Mouse (Mus musculus) liver, postnatal 0 days (tissue): Measurements from ENCODE around the gene Syn3. TPM values are rescaled to one million over a fixed set of nuclear protein-coding genes. Genes with fewer than 3 reads are reported as not detected.
A peak's percentile ranks its signal among the peaks of the same experiment; 100 is the strongest.

ENCODE experiments used
- ATAC-seq: fragments of 200-750 bp; cut with Nextera tagmentation; 2 replicates; pipeline ENCODE4 v1.8.0; 2017; ENCODE audit warnings: mild to moderate bottlenecking, moderate library complexity
- DNase-seq: peaks from one replicate; pipeline ENCODE4 v3.0.0-alpha.2; 2016
- H3K27ac ChIP-seq: fragments of 300-500 bp; sonication (generic); 2 replicates; pipeline ENCODE4 v1.5.1; 2014; ENCODE audit warnings: antibody characterized with exemption, moderate library complexity, mild to moderate bottlenecking, low read depth
- H3K27me3 ChIP-seq: fragments of 300-500 bp; sonication (generic); 2 replicates; pipeline ENCODE4 v1.6.1; 2014; ENCODE audit warnings: low read length, control low read depth, mixed read lengths; ENCODE audit not compliant: insufficient read depth
- H3K36me3 ChIP-seq: fragments of 300-500 bp; sonication (generic); replicated peaks from 2 replicates; pipeline ENCODE4 v1.6.1; 2014; ENCODE audit warnings: mild to moderate bottlenecking, control low read depth, low read length, moderate library complexity, mixed read lengths; ENCODE audit not compliant: insufficient read depth
- H3K4me1 ChIP-seq: fragments of 300-500 bp; sonication (generic); 2 replicates; pipeline ENCODE4 v1.6.1; 2014; ENCODE audit warnings: antibody characterized with exemption, mild to moderate bottlenecking, control low read depth; ENCODE audit not compliant: insufficient read depth
- H3K4me2 ChIP-seq: fragments of 300-500 bp; sonication (generic); 2 replicates; pipeline ENCODE4 v1.6.1; 2014; ENCODE audit warnings: low read depth, mild to moderate bottlenecking, low read length, moderate library complexity, mixed read lengths
- H3K4me3 ChIP-seq: fragments of 300-500 bp; sonication (generic); 2 replicates; pipeline ENCODE4 v1.5.1; 2014; ENCODE audit warnings: low read depth, low read length
- H3K9ac ChIP-seq: fragments of 300-500 bp; sonication (generic); replicated peaks from 2 replicates; pipeline ENCODE4 v1.6.1; 2014; ENCODE audit warnings: mild to moderate bottlenecking, moderate library complexity
- H3K9me3 ChIP-seq: fragments of 300-500 bp; sonication (generic); 2 replicates; pipeline ENCODE4 v1.6.1; 2016; ENCODE audit warnings: mild to moderate bottlenecking, control low read depth, low read length, mixed read lengths
- CTCF ChIP-seq: sonication (generic); IDR thresholded peaks from 2 replicates; pipeline ENCODE4 v1.5.1; 2016; ENCODE audit warnings: antibody characterized with exemption, low read depth
- EP300 ChIP-seq: IDR thresholded peaks from 2 replicates; pipeline ENCODE4 v1.6.1; 2016; ENCODE audit warnings: antibody characterized with exemption, low read depth, mild to moderate bottlenecking
- WGBS: fragments of 180-500 bp; shearing (Covaris S2); extraction: QIAGEN DNeasy Blood & Tissue Kit; methylation state at CpG from one replicate; pipeline ENCODE4 v1.1.7; 2014; ENCODE audit not compliant: insufficient replicate concordance; 5-methylcytosine and 5-hydroxymethylcytosine counted together
- polyA plus RNA-seq: library from polyadenylated mRNA; unstranded; fragments of >200 nt; fragmentation: Nextera tagmentation; extraction: Ambion mirVana; gene quantifications from 2 replicates; pipeline ENCODE4 v1.2.1, GENCODE M21; 2015

Gene Syn3
- polyA plus RNA-seq, 1 experiment from 2014 or later = 0.25 TPM

DNA sequence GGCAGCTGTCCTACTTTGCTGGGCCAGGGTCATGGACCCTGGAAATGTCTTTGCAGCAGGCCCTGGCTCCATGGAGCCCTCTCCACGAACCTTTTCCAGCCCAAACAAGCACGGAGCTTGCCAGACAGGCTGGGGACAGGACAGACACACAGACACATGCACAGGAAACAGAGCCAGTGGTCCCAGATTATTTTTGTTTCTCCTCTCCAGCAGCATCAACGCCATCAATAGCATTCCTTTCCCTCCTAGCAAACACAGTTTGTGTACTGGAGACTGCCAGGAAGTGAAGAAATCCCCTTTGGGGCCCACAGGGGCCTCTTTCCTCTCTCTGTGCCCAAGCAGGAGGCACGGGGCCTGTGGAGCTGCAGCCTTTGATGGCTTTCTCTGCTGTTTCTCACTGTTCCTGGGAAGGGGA is 331.8 kb downstream of the Syn3 start:
- H3K27me3 ChIP-seq = no peaks in the 10 kb centered on the region
- 0% methylated on average over 4 of the region's 4 CpGs for WGBS
- no peak overlapping the region for H3K4me3 ChIP-seq
- DNase-seq (peak; percentile 36), ATAC-seq (peak; percentile 43; the same call in 1 of the 2 replicates)
- peaks cover 19% of the 10 kb centered on the region for H3K4me1 ChIP-seq
- TF ChIP-seq EP300 (no peak), CTCF (no peak)
- H3K4me2 ChIP-seq = peak overlapping the region; percentile 18; the same call in 1 of the 2 replicates
- no peak overlapping the region for H3K9ac ChIP-seq
- H3K27ac ChIP-seq = peak overlapping the region; percentile 30
- no peaks in the 10 kb centered on the region for H3K36me3 ChIP-seq
- no peaks in the 10 kb centered on the region for H3K9me3 ChIP-seq

GRCm38 (mm10) chr10:86164098-86164497 is 334.6 kb downstream of the Syn3 start:
- Histone ChIP-seq H3K9me3 (no peaks in the 10 kb centered on the region), H3K27ac (no peak overlapping the region), H3K9ac (no peak overlapping the region), H3K4me3 (no peak overlapping the region), H3K4me2 (no peak overlapping the region), H3K4me1 (peaks cover 24% of the 10 kb centered on the region), H3K36me3 (no peaks in the 10 kb centered on the region), H3K27me3 (no peaks in the 10 kb centered on the region)
- WGBS = 55% methylated on average over 3 of the region's 3 CpGs
- TF ChIP-seq EP300 (no peak), CTCF (no peak)
- no peak for DNase-seq
- peak; percentile 49; the same call in 1 of the 2 replicates for ATAC-seq

- H3K4me1 ChIP-seq = peaks cover 16% of the 10 kb centered on the region
- H3K27me3 ChIP-seq = no peaks in the 10 kb centered on the region
- TF ChIP-seq EP300 (peak; percentile 46; the same call in 1 of the 2 replicates), CTCF (no peak)
- no peak overlapping the region for H3K27ac ChIP-seq
- H3K36me3 ChIP-seq = no peaks in the 10 kb centered on the region
- H3K9me3 ChIP-seq = no peaks in the 10 kb centered on the region
- DNase-seq = no peak
- WGBS = 40% methylated on average over 6 of the region's 6 CpGs
- ATAC-seq = 0 out of 2 replicates have a peak, but pooled peaks have one; percentile 17
- H3K4me2 ChIP-seq = no peak overlapping the region
- no peak overlapping the region for H3K9ac ChIP-seq
- H3K4me3 ChIP-seq = no peak overlapping the region
Observed at GRCm38 (mm10) chr10:86161783-86162271, 336.9 kb downstream of the Syn3 start.

- TF ChIP-seq EP300 = no peak
- TF ChIP-seq CTCF = no peak
- peak; percentile 22 for DNase-seq
- WGBS = 36% methylated on average over 8 of the region's 8 CpGs
- Histone ChIP-seq H3K4me3 (no peak overlapping the region), H3K27me3 (no peaks in the 10 kb centered on the region), H3K27ac (0 out of 2 replicates have a peak overlapping the region, but pooled peaks have one; percentile 39), H3K4me2 (peak overlapping the region; percentile 22; the same call in 1 of the 2 replicates), H3K9me3 (no peaks in the 10 kb centered on the region), H3K9ac (no peak overlapping the region), H3K36me3 (no peaks in the 10 kb centered on the region), H3K4me1 (peaks cover 11% of the 10 kb centered on the region; the same call in 1 of the 2 replicates)
- no peak for ATAC-seq
Observed at GRCm38 (mm10) chr10:86158198-86158899, 340.3 kb downstream of the Syn3 start.

DNA sequence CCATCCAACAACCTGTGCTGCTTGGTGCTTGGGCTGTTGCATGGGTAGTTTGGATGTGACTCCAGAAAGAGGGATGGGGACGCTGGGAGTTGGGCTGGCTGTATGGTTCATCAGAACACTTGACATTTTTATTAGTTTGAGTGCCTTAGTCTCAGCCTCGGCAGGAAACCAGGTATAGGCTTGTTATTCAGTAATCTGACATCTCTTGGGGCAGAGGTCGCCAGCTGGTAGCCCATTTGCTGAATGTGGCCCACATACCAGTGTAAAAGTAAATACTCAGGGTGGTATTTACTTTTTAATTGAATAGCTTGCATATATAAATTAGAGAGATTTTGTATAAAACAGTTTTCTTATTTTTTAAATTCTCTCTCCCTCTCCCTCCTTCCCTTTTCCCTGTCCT is 343.4 kb downstream of the Syn3 start:
- H3K9ac ChIP-seq = no peak overlapping the region
- no peaks in the 10 kb centered on the region for H3K36me3 ChIP-seq
- DNase-seq (no peak), ATAC-seq (no peak)
- no peak overlapping the region for H3K4me3 ChIP-seq
- H3K9me3 ChIP-seq = no peaks in the 10 kb centered on the region
- H3K27ac ChIP-seq = no peak overlapping the region
- TF ChIP-seq EP300 (no peak), CTCF (no peak)
- H3K27me3 ChIP-seq = no peaks in the 10 kb centered on the region
- no peaks in the 10 kb centered on the region for H3K4me1 ChIP-seq
- WGBS = 62% methylated on average over 3 of the region's 3 CpGs
- H3K4me2 ChIP-seq = no peak overlapping the region

DNA sequence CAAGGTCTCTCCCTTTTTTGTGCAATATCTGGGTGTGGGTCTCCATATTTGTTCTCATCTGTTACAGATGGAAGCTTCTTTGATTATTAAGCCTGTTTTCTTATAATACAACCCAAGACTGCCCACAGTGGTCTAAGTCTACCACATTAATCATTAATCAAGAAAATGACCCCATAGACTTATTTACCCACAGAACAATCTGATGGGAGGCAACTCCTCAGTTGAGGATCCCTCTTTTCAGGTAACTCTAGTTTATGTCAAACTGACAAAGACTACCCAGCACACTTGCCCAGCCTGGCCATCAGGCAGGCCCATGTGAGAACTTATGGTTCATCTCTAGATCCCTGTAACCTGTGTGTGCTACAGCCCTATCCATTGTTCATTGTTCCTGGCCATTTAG is 345.5 kb downstream of the Syn3 start:
- no peak overlapping the region for H3K4me2 ChIP-seq
- TF ChIP-seq CTCF (no peak), EP300 (no peak)
- DNase-seq (no peak), ATAC-seq (no peak)
- no peak overlapping the region for H3K27ac ChIP-seq
- H3K36me3 ChIP-seq = no peaks in the 10 kb centered on the region
- H3K9me3 ChIP-seq = no peaks in the 10 kb centered on the region
- no peak overlapping the region for H3K9ac ChIP-seq
- no peaks in the 10 kb centered on the region for H3K27me3 ChIP-seq
- H3K4me1 ChIP-seq = no peaks in the 10 kb centered on the region
- H3K4me3 ChIP-seq = no peak overlapping the region
